Mouse (Mus musculus) urinary bladder, postnatal 25 days (tissue): Measurements from ENCODE around the gene Tbx5.

Source experiments
- DNase-seq: peaks from one replicate; pipeline ENCODE4 v3.0.0; 2022; ENCODE audit warnings: low spot score

The Tbx5 gene

GRCm38 (mm10) chr5:119832479-119832796, at the start of gene Tbx5:
TSS of gene Tbx5 (plus strand) at chr5:119832668.
- no peak for DNase-seq

GRCm38 (mm10) chr5:119785959-119786358, 46.5 kb upstream of the Tbx5 start:
- DNase-seq, result no peak

GRCm38 (mm10) chr5:119791664-119792063, 40.8 kb upstream of the Tbx5 start:
- no peak for DNase-seq

GRCm38 (mm10) chr5:119793972-119794371, 38.5 kb upstream of the Tbx5 start:
- DNase-seq, result no peak

- DNase-seq, result no peak
Observed at GRCm38 (mm10) chr5:119795376-119795775, 37.1 kb upstream of the Tbx5 start.

- no peak for DNase-seq
Observed at GRCm38 (mm10) chr5:119795777-119796176, 36.7 kb upstream of the Tbx5 start.

GRCm38 (mm10) chr5:119796443-119797160, 35.9 kb upstream of the Tbx5 start:
- DNase-seq, result no peak

- DNase-seq, result no peak
Observed at GRCm38 (mm10) chr5:119797580-119798150, 34.8 kb upstream of the Tbx5 start.

GRCm38 (mm10) chr5:119798261-119798660, 34.2 kb upstream of the Tbx5 start:
- no peak for DNase-seq

GRCm38 (mm10) chr5:119798713-119799418, 33.6 kb upstream of the Tbx5 start:
- no peak for DNase-seq

GRCm38 (mm10) chr5:119799419-119800242, 32.8 kb upstream of the Tbx5 start:
- no peak for DNase-seq

- no peak for DNase-seq
Observed at GRCm38 (mm10) chr5:119800243-119800665, 32.2 kb upstream of the Tbx5 start.

- DNase-seq, result no peak
Observed at GRCm38 (mm10) chr5:119802617-119803410, 29.7 kb upstream of the Tbx5 start.

- DNase-seq, result no peak
Observed at GRCm38 (mm10) chr5:119803411-119804251, 28.8 kb upstream of the Tbx5 start.

GRCm38 (mm10) chr5:119804301-119805039, 28.0 kb upstream of the Tbx5 start:
- DNase-seq, result no peak

- DNase-seq, result no peak
Observed at GRCm38 (mm10) chr5:119805636-119806035, 26.8 kb upstream of the Tbx5 start.

GRCm38 (mm10) chr5:119806467-119806866, 26.0 kb upstream of the Tbx5 start:
- no peak for DNase-seq

GRCm38 (mm10) chr5:119807481-119808183, 24.8 kb upstream of the Tbx5 start:
- DNase-seq, result no peak

GRCm38 (mm10) chr5:119808713-119809112, 23.8 kb upstream of the Tbx5 start:
- DNase-seq, result no peak
